Mouse (Mus musculus): ENCODE measurements around the gene Ankrd54. TPM values are rescaled to one million over a fixed set of nuclear protein-coding genes. Genes with fewer than 3 reads are reported as not detected.

The Ankrd54 gene
- polyA plus RNA-seq, 1 experiment from 2014 or later = 22.5 TPM

DNA sequence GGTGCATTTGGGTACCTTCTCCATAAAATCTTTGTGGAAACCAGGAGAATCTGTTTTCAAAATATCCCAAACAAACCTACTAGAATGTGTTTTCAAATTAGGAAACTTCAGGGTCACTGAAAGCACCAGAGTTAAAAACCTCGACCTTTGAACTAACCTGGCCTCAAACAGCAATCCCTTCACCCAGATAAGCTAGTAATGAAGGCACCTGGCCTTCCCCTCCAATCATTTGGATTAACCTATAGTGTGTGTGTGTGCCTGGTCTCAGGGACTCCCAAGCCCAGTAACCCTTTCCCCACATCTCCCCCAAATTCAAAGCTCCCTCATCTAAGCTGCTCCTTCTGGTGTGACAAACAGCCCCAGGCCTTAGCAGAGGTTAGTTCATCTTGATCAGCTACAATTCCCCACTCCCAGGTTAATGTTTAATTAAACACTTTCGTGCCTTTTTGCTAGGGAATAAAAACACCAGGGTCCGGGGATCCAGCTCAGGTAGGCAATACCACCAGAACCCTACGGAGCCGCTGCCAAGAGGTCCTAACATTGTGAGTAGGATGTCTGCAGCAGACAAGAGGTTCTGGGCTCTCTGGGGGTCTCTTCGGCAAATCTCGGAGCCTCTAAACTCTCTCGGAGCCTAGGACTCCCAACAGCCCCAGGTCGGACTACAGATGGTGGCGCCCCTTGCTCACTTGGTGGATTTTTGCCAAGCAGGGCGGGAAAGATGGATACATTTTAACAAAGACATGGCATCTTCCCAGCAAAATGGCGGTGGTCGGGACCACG is 36.0 kb downstream of the Ankrd54 start:
- peaks cover 34% of the 10 kb centered on the region for H3K4me1 ChIP-seq (ENCODE audit: insufficient read depth)
- peaks cover 25% of the 10 kb centered on the region for H3K27me3 ChIP-seq (ENCODE audit: insufficient read depth, low read length)
- ATAC-seq = peak; percentile 2; the same call in 1 of the 2 replicates
- peak; percentile 49 for DNase-seq
- H3K36me3 ChIP-seq (replicated peaks; ENCODE audit: insufficient read depth, low read length) = no peaks in the 10 kb centered on the region
- 48% methylated on average over 14 of the region's 14 CpGs for WGBS (ENCODE audit: insufficient replicate concordance)
- peak overlapping the region; percentile 77 for H3K4me2 ChIP-seq (ENCODE audit: low read depth, low read length)
- no peaks in the 10 kb centered on the region for H3K9me3 ChIP-seq (ENCODE audit: low read length)
- H3K9ac ChIP-seq (replicated peaks) = peak overlapping the region; percentile 89
- H3K4me3 ChIP-seq (ENCODE audit: low read depth, low read length) = peak overlapping the region; percentile 64
- peak overlapping the region; percentile 94 for H3K27ac ChIP-seq (ENCODE audit: low read depth)
- TF ChIP-seq EP300 (IDR thresholded peaks at IDR 0.05; ENCODE audit: low read depth) (no peak), CTCF (IDR thresholded peaks at IDR 0.05; ENCODE audit: low read depth) (no peak)

- H3K9me3 ChIP-seq (ENCODE audit: low read length) = no peaks in the 10 kb centered on the region
- peak overlapping the region; percentile 32; the same call in 1 of the 2 replicates for H3K9ac ChIP-seq (replicated peaks)
- no peak for TF ChIP-seq EP300 (IDR thresholded peaks at IDR 0.05; ENCODE audit: low read depth)
- no peak for TF ChIP-seq CTCF (IDR thresholded peaks at IDR 0.05; ENCODE audit: low read depth)
- H3K4me1 ChIP-seq (ENCODE audit: insufficient read depth) = peaks cover 31% of the 10 kb centered on the region
- DNase-seq = no peak
- H3K27ac ChIP-seq (ENCODE audit: low read depth) = peak overlapping the region; percentile 94
- ATAC-seq = no peak
- H3K27me3 ChIP-seq (ENCODE audit: insufficient read depth, low read length) = peaks cover 22% of the 10 kb centered on the region
- H3K4me2 ChIP-seq (ENCODE audit: low read depth, low read length) = peak overlapping the region; percentile 77
- 25% methylated on average over 16 of the region's 18 CpGs for WGBS (ENCODE audit: insufficient replicate concordance)
- no peaks in the 10 kb centered on the region for H3K36me3 ChIP-seq (replicated peaks; ENCODE audit: insufficient read depth, low read length)
- no peak overlapping the region for H3K4me3 ChIP-seq (ENCODE audit: low read depth, low read length)
Measured at GRCm38 (mm10) chr15:79025687-79026308, 36.9 kb downstream of the Ankrd54 start.

- Histone ChIP-seq H3K4me2 (ENCODE audit: low read depth, low read length) (0 out of 2 replicates have a peak overlapping the region, but pooled peaks have one; percentile 18), H3K27me3 (ENCODE audit: insufficient read depth, low read length) (peaks cover 11% of the 10 kb centered on the region; the same call in 1 of the 2 replicates), H3K9me3 (ENCODE audit: low read length) (no peaks in the 10 kb centered on the region), H3K4me3 (ENCODE audit: low read depth, low read length) (no peak overlapping the region), H3K36me3 (replicated peaks; ENCODE audit: insufficient read depth, low read length) (no peaks in the 10 kb centered on the region), H3K9ac (replicated peaks) (no peak overlapping the region), H3K27ac (ENCODE audit: low read depth) (peak overlapping the region; percentile 26; the same call in 1 of the 2 replicates), H3K4me1 (ENCODE audit: insufficient read depth) (peaks cover 18% of the 10 kb centered on the region)
- TF ChIP-seq CTCF (IDR thresholded peaks at IDR 0.05; ENCODE audit: low read depth) = no peak
- no peak for TF ChIP-seq EP300 (IDR thresholded peaks at IDR 0.05; ENCODE audit: low read depth)
- no peak for ATAC-seq
- no peak for DNase-seq
- 43% methylated on average over 1 of the region's 1 CpGs for WGBS (ENCODE audit: insufficient replicate concordance)
Measured at GRCm38 (mm10) chr15:79023366-79023765, 39.3 kb downstream of the Ankrd54 start.

GRCm38 (mm10) chr15:79022671-79023230 is 39.9 kb downstream of the Ankrd54 start:
- TF ChIP-seq CTCF (IDR thresholded peaks at IDR 0.05; ENCODE audit: low read depth) (no peak), EP300 (IDR thresholded peaks at IDR 0.05; ENCODE audit: low read depth) (no peak)
- 56% methylated on average over 10 of the region's 10 CpGs for WGBS (ENCODE audit: insufficient replicate concordance)
- H3K4me3 ChIP-seq (ENCODE audit: low read depth, low read length) = no peak overlapping the region
- DNase-seq (peak; percentile 45), ATAC-seq (peak; percentile 56)
- H3K4me1 ChIP-seq (ENCODE audit: insufficient read depth) = peaks cover 18% of the 10 kb centered on the region
- H3K27me3 ChIP-seq (ENCODE audit: insufficient read depth, low read length) = peaks cover 7% of the 10 kb centered on the region; the same call in 1 of the 2 replicates
- no peaks in the 10 kb centered on the region for H3K9me3 ChIP-seq (ENCODE audit: low read length)
- H3K27ac ChIP-seq (ENCODE audit: low read depth) = peak overlapping the region; percentile 26; the same call in 1 of the 2 replicates
- H3K4me2 ChIP-seq (ENCODE audit: low read depth, low read length) = peak overlapping the region; percentile 18
- no peaks in the 10 kb centered on the region for H3K36me3 ChIP-seq (replicated peaks; ENCODE audit: insufficient read depth, low read length)
- H3K9ac ChIP-seq (replicated peaks) = no peak overlapping the region

GRCm38 (mm10) chr15:79018886-79019285 is 43.8 kb downstream of the Ankrd54 start:
- no peak for DNase-seq
- H3K4me1 ChIP-seq (ENCODE audit: insufficient read depth) = peaks cover 8% of the 10 kb centered on the region
- H3K36me3 ChIP-seq (replicated peaks; ENCODE audit: insufficient read depth, low read length) = no peaks in the 10 kb centered on the region
- ATAC-seq = no peak
- WGBS (ENCODE audit: insufficient replicate concordance) = 70% methylated on average over 3 of the region's 3 CpGs
- no peaks in the 10 kb centered on the region for H3K27me3 ChIP-seq (ENCODE audit: insufficient read depth, low read length)
- TF ChIP-seq EP300 (IDR thresholded peaks at IDR 0.05; ENCODE audit: low read depth) (no peak), CTCF (IDR thresholded peaks at IDR 0.05; ENCODE audit: low read depth) (peak; percentile 15; the same call in 1 of the 2 replicates)
- no peak overlapping the region for H3K27ac ChIP-seq (ENCODE audit: low read depth)
- H3K9me3 ChIP-seq (ENCODE audit: low read length) = no peaks in the 10 kb centered on the region
- H3K4me2 ChIP-seq (ENCODE audit: low read depth, low read length) = no peak overlapping the region
- H3K4me3 ChIP-seq (ENCODE audit: low read depth, low read length) = no peak overlapping the region
- H3K9ac ChIP-seq (replicated peaks) = no peak overlapping the region

- peaks cover 8% of the 10 kb centered on the region for H3K4me1 ChIP-seq (ENCODE audit: insufficient read depth)
- ATAC-seq = no peak
- H3K27me3 ChIP-seq (ENCODE audit: insufficient read depth, low read length) = no peaks in the 10 kb centered on the region
- no peak overlapping the region for H3K9ac ChIP-seq (replicated peaks)
- whole genome bisulfite sequencing (ENCODE audit: insufficient replicate concordance) = 44% methylated on average over 4 of the region's 4 CpGs
- no peak for DNase-seq
- H3K27ac ChIP-seq (ENCODE audit: low read depth) = no peak overlapping the region
- H3K4me2 ChIP-seq (ENCODE audit: low read depth, low read length) = no peak overlapping the region
- no peaks in the 10 kb centered on the region for H3K36me3 ChIP-seq (replicated peaks; ENCODE audit: insufficient read depth, low read length)
- no peaks in the 10 kb centered on the region for H3K9me3 ChIP-seq (ENCODE audit: low read length)
- TF ChIP-seq CTCF (IDR thresholded peaks at IDR 0.05; ENCODE audit: low read depth) = no peak
- no peak for TF ChIP-seq EP300 (IDR thresholded peaks at IDR 0.05; ENCODE audit: low read depth)
- H3K4me3 ChIP-seq (ENCODE audit: low read depth, low read length) = no peak overlapping the region
Measured at GRCm38 (mm10) chr15:79018191-79018590, 44.5 kb downstream of the Ankrd54 start.
